Comparison of ENCODE assay signal across 20 mouse cellular contexts in the genomic region with DNA sequence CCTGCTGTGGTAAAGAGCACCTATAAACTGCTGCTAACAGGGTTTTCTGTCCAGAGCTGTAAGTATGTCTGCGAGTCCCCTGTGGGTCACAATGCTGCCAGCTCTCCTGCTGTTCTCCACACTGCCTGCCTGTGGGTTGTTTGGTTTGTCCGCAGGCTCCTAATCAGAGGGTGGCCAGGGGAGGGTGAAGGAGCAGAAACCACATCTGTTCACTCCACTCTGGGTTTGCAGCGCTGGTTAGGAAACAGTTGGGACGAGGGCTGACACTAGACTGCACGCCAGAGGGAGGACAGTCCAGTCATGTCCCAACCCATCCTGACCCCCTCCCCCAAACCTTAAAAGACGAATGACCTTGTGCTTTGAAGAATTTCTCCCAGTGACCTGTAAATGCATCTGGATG. TPM values are rescaled to one million over a fixed set of nuclear protein-coding genes. Genes with fewer than 3 reads are reported as not detected.
A peak's percentile ranks its signal among the peaks of the same experiment; 100 is the strongest.
DNase-seq lines count a peak whose midpoint lies in the region; ATAC-seq and TF ChIP-seq lines count a peak whose summit lies in the region.
"Had no signal": no experiment of that assay in that cellular context is flagged by ENCODE, and none has a peak within 500 bp of the region (broad histone marks: within the 10 kb centered on the region; RNA-seq: fewer than 3 reads in every experiment).

No protein-coding gene starts in this region.

- no peak for DNase-seq in heart, postnatal 14 days
- DNase-seq in G1E (ENCODE audit: low spot score): no peak
- DNase-seq in limb, embryonic 11.5 days (ENCODE audit: low spot score): no peak
- DNase-seq in adrenal gland, adult 18-20 months (ENCODE audit: low spot score in 2 of 2): no peak
- DNase-seq in cerebellum, adult 2 months: no peak
- DNase-seq in urinary bladder, postnatal 4 days (ENCODE audit: low spot score in 2 of 2): no peak
- DNase-seq: cerebellum, adult 9-11 months; gastrocnemius, postnatal 14 days; kidney, postnatal 14 days; thymus, postnatal 36 days had no signal

- H3K9ac ChIP-seq in heart, embryonic 15.5 days: no peak overlapping the region
- no peak overlapping the region for H3K9ac ChIP-seq in limb, embryonic 11.5 days (ENCODE audit: low read length)
- H3K9ac ChIP-seq: embryonic facial prominence, embryonic 12.5 days; forebrain, embryonic 15.5 days; lung, embryonic 15.5 days had no signal

- H3K4me3 ChIP-seq in heart, embryonic 15.5 days: no peak overlapping the region
- H3K4me3 ChIP-seq in G1E (ENCODE audit: low read depth, low read length): peak overlapping the region; percentile 36; the same call in 1 of the 2 replicates
- H3K4me3 ChIP-seq in limb, embryonic 11.5 days (ENCODE audit: low read depth, low read length): no peak overlapping the region
- no peak overlapping the region for H3K4me3 ChIP-seq in cerebellum, adult 2 months (replicated peaks; ENCODE audit: insufficient read depth, low read depth, low read length)
- H3K4me3 ChIP-seq: embryonic facial prominence, embryonic 12.5 days; forebrain, embryonic 15.5 days; lung, embryonic 15.5 days had no signal

- ATAC-seq in heart, embryonic 15.5 days (replicated peaks; ENCODE audit: insufficient number of reproducible peaks, insufficient read depth, low FRiP score, low read depth): 0 out of 2 replicates have a peak, but pooled peaks have one; percentile 23
- ATAC-seq in G1E (ENCODE audit: extremely low read depth, insufficient number of reproducible peaks, low FRiP score, poor library complexity, severe bottlenecking): no peak
- peak; percentile 41; the same call in 1 of the 2 replicates for ATAC-seq in limb, embryonic 11.5 days (ENCODE audit: insufficient number of reproducible peaks, low FRiP score, low TSS enrichment, low read depth)
- ATAC-seq in megakaryocyte-erythroid progenitor cell, adult 5-6 weeks (replicated peaks; ENCODE audit: low FRiP score, low TSS enrichment, poor library complexity, severe bottlenecking): peak; percentile 46; the same call in 1 of the 2 replicates
- ATAC-seq: CD4-positive, CD25-positive, alpha-beta regulatory T cell, adult 4 months; intestine, embryonic 16.5 days had no signal

- no peaks in the 10 kb centered on the region for H3K9me3 ChIP-seq in heart, embryonic 15.5 days (replicated peaks)
- no peaks in the 10 kb centered on the region for H3K9me3 ChIP-seq in G1E (replicated peaks)
- H3K9me3 ChIP-seq in limb, embryonic 11.5 days (ENCODE audit: control insufficient read depth, low read length): no peaks in the 10 kb centered on the region
- H3K9me3 ChIP-seq: embryonic facial prominence, embryonic 12.5 days; forebrain, embryonic 15.5 days; lung, embryonic 15.5 days had no signal

- WGBS in heart, embryonic 15.5 days: 54% methylated on average over 6 of the region's 6 CpGs
- 27% methylated on average over 6 of the region's 6 CpGs for WGBS in limb, embryonic 11.5 days
- WGBS in cerebellum, adult 2 months: 39% methylated on average over 6 of the region's 6 CpGs

- intact Hi-C loops in heart, postnatal 14 days (cut with DNase I): no loop called here

- no peak for TF ChIP-seq POLR2A in cerebellum, adult 2 months (IDR thresholded peaks at IDR 0.05; ENCODE audit: borderline replicate concordance, insufficient read depth, low read length)

- H3K4me1 ChIP-seq in heart, embryonic 15.5 days (replicated peaks): peaks cover 6% of the 10 kb centered on the region; the same call in 1 of the 2 replicates
- H3K4me1 ChIP-seq in G1E (ENCODE audit: insufficient read depth, low read depth, low read length): peaks cover 80% of the 10 kb centered on the region
- H3K4me1 ChIP-seq in limb, embryonic 11.5 days (ENCODE audit: control insufficient read depth, insufficient read depth, low read length): peaks cover 25% of the 10 kb centered on the region
- H3K4me1 ChIP-seq in cerebellum, adult 2 months (ENCODE audit: control insufficient read depth, insufficient read depth, low read length): no peaks in the 10 kb centered on the region
- H3K4me1 ChIP-seq: lung, embryonic 15.5 days had no signal

- H3K27ac ChIP-seq in heart, embryonic 15.5 days: no peak overlapping the region
- H3K27ac ChIP-seq in limb, embryonic 11.5 days (replicated peaks; ENCODE audit: low read depth, low read length): 0 out of 2 replicates have a peak overlapping the region, but pooled peaks have one; percentile 26
- no peak overlapping the region for H3K27ac ChIP-seq in cerebellum, adult 2 months (ENCODE audit: insufficient read depth, low read length)
- H3K27ac ChIP-seq: embryonic facial prominence, embryonic 12.5 days; forebrain, embryonic 15.5 days; lung, embryonic 15.5 days had no signal

- no peak for TF ChIP-seq CTCF in G1E (IDR thresholded peaks at IDR 0.05; ENCODE audit: low read depth, low read length)
- TF ChIP-seq CTCF in cerebellum, adult 2 months (IDR thresholded peaks at IDR 0.05; ENCODE audit: borderline replicate concordance, insufficient read depth, low read depth, low read length): no peak

- H3K27me3 ChIP-seq in heart, embryonic 15.5 days: no peaks in the 10 kb centered on the region
- H3K27me3 ChIP-seq in G1E (ENCODE audit: insufficient read depth, low read length): no peaks in the 10 kb centered on the region
- no peaks in the 10 kb centered on the region for H3K27me3 ChIP-seq in limb, embryonic 11.5 days (ENCODE audit: control insufficient read depth, insufficient read depth, low read length)
- H3K27me3 ChIP-seq in cerebellum, adult 2 months (ENCODE audit: control insufficient read depth, insufficient read depth, low read length): no peaks in the 10 kb centered on the region
- H3K27me3 ChIP-seq: embryonic facial prominence, embryonic 12.5 days; forebrain, embryonic 15.5 days; lung, embryonic 15.5 days had no signal

- peaks cover 27% of the 10 kb centered on the region; the same call in 1 of the 2 replicates for H3K36me3 ChIP-seq in heart, embryonic 15.5 days
- peaks cover 91% of the 10 kb centered on the region for H3K36me3 ChIP-seq in G1E (replicated peaks)
- peaks cover 6% of the 10 kb centered on the region for H3K36me3 ChIP-seq in limb, embryonic 11.5 days (ENCODE audit: control insufficient read depth, insufficient read depth, low read length)

- H3K4me2 ChIP-seq in heart, embryonic 15.5 days: no peak overlapping the region
- no peak overlapping the region; the same call in 1 of the 2 replicates for H3K4me2 ChIP-seq in limb, embryonic 11.5 days (ENCODE audit: low read depth, severe bottlenecking)
- H3K4me2 ChIP-seq: embryonic facial prominence, embryonic 12.5 days; forebrain, embryonic 15.5 days; lung, embryonic 15.5 days had no signal

RNA-seq across cellular contexts. Expression of gene Mknk1, which starts 16.1 kb away (rescaled TPM):
- polyA plus RNA-seq in heart, embryonic 15.5 days (2015; fragmentation: Nextera tagmentation; extraction: Ambion mirVana): 17.3 and 26.9 TPM in 2 replicates
- total RNA-seq in heart, postnatal 14 days (2021): 10 to 100 TPM; 27.8 to 28.1 TPM
- 78.5 and 86.9 TPM in 2 replicates for total RNA-seq in G1E (2014; fragmentation: Nextera tagmentation)
- 78.7 and 111 TPM in 2 replicates for total RNA-seq in G1E (2017)
- polyA plus RNA-seq in G1E (2012): 34.9 and 39.8 TPM in 2 replicates
- polyA plus RNA-seq in limb, embryonic 11.5 days (2014; fragmentation: Nextera tagmentation; extraction: Ambion mirVana): 23.2 and 26.1 TPM in 2 replicates
- 31.4 and 41.8 TPM in 2 replicates for total RNA-seq in megakaryocyte-erythroid progenitor cell, adult 5-6 weeks (2014; fragmentation: Nextera tagmentation)
- 57.6 and 58.8 TPM in 2 replicates for total RNA-seq in megakaryocyte-erythroid progenitor cell, adult 5-6 weeks (2017)
- 10 to 100 TPM; 30.2 to 37.4 TPM for total RNA-seq in adrenal gland, adult 18-20 months (2021)
- polyA plus RNA-seq in cerebellum, adult 2 months (2012; rRNA removed): 58.3 and 60.0 TPM in 2 replicates

RNA-seq across cellular contexts. Expression of gene Mob3c, which starts 27.2 kb away (rescaled TPM):
- 8.1 and 11.0 TPM in 2 replicates for polyA plus RNA-seq in heart, embryonic 15.5 days (2015; fragmentation: Nextera tagmentation; extraction: Ambion mirVana)
- total RNA-seq in heart, postnatal 14 days (2021): 1 to 10 TPM; 6.4 to 7.1 TPM
- total RNA-seq in G1E (2014; fragmentation: Nextera tagmentation): 7.1 and 7.9 TPM in 2 replicates
- total RNA-seq in G1E (2017): 16.7 and 20.9 TPM in 2 replicates
- 7.9 TPM in 2 replicates for polyA plus RNA-seq in G1E (2012)
- polyA plus RNA-seq in limb, embryonic 11.5 days (2014; fragmentation: Nextera tagmentation; extraction: Ambion mirVana): 5.8 and 6.0 TPM in 2 replicates
- 7.0 and 9.8 TPM in 2 replicates for total RNA-seq in megakaryocyte-erythroid progenitor cell, adult 5-6 weeks (2014; fragmentation: Nextera tagmentation)
- total RNA-seq in megakaryocyte-erythroid progenitor cell, adult 5-6 weeks (2017): 14.2 and 19.3 TPM in 2 replicates
- total RNA-seq in adrenal gland, adult 18-20 months (2021): 10 to 100 TPM; 17.8 to 19.5 TPM
- 9.4 and 11.1 TPM in 2 replicates for polyA plus RNA-seq in cerebellum, adult 2 months (2012; rRNA removed)

RNA-seq across cellular contexts. Expression of gene Kncn, which starts 29.1 kb away (rescaled TPM):
- polyA plus RNA-seq in heart, embryonic 15.5 days (2015; fragmentation: Nextera tagmentation; extraction: Ambion mirVana): not detected in 2 replicates
- total RNA-seq in heart, postnatal 14 days (2021): not detected
- total RNA-seq in G1E (2014; fragmentation: Nextera tagmentation) (not detected in 2 replicates), G1E (2017) (not detected in 2 replicates)
- polyA plus RNA-seq in G1E (2012): not detected in 2 replicates
- polyA plus RNA-seq in limb, embryonic 11.5 days (2014; fragmentation: Nextera tagmentation; extraction: Ambion mirVana): 0.27 TPM in 1 of 2 replicates, not detected in the other
- not detected in 2 replicates for total RNA-seq in megakaryocyte-erythroid progenitor cell, adult 5-6 weeks (2014; fragmentation: Nextera tagmentation)
- total RNA-seq in megakaryocyte-erythroid progenitor cell, adult 5-6 weeks (2017): not detected in 2 replicates
- total RNA-seq in adrenal gland, adult 18-20 months (2021): not detected
- 0.08 and 0.14 TPM in 2 replicates for polyA plus RNA-seq in cerebellum, adult 2 months (2012; rRNA removed)
- total RNA-seq: gastrocnemius, postnatal 14 days; monocyte, adult 5-6 weeks had no signal
- polyA plus RNA-seq: CD4-positive, CD25-positive, alpha-beta regulatory T cell, adult 4 months; embryonic facial prominence, embryonic 12.5 days; forebrain, embryonic 15.5 days; heart, embryonic 16.5 days; intestine, embryonic 16.5 days; lung, embryonic 15.5 days; stomach, embryonic 16.5 days had no signal

RNA-seq across cellular contexts. Expression of gene 6430628N08Rik, which starts 35.4 kb away (rescaled TPM):
- not detected in 2 replicates for polyA plus RNA-seq in heart, embryonic 15.5 days (2015; fragmentation: Nextera tagmentation; extraction: Ambion mirVana)
- not detected for total RNA-seq in heart, postnatal 14 days (2021)
- total RNA-seq in G1E (2014; fragmentation: Nextera tagmentation) (not detected in 2 replicates), G1E (2017) (not detected in 2 replicates)
- not detected in 2 replicates for polyA plus RNA-seq in G1E (2012)
- polyA plus RNA-seq in limb, embryonic 11.5 days (2014; fragmentation: Nextera tagmentation; extraction: Ambion mirVana): 0.27 and 0.44 TPM in 2 replicates
- total RNA-seq in megakaryocyte-erythroid progenitor cell, adult 5-6 weeks (2014; fragmentation: Nextera tagmentation): not detected in 2 replicates
- not detected in 2 replicates for total RNA-seq in megakaryocyte-erythroid progenitor cell, adult 5-6 weeks (2017)
- total RNA-seq in adrenal gland, adult 18-20 months (2021): not detected
- 0.08 and 0.23 TPM in 2 replicates for polyA plus RNA-seq in cerebellum, adult 2 months (2012; rRNA removed)
- total RNA-seq: gastrocnemius, postnatal 14 days; monocyte, adult 5-6 weeks had no signal
- polyA plus RNA-seq: CD4-positive, CD25-positive, alpha-beta regulatory T cell, adult 4 months; embryonic facial prominence, embryonic 12.5 days; heart, embryonic 16.5 days; intestine, embryonic 16.5 days; lung, embryonic 15.5 days; stomach, embryonic 16.5 days had no signal
